Mouse (Mus musculus): ENCODE results near the gene P2ry6. TPM values are rescaled to one million over a fixed set of nuclear protein-coding genes. Genes with fewer than 3 reads are reported as not detected.

The P2ry6 gene
- 1 to 10 TPM; 3.9 to 5.6 TPM for total RNA-seq (2021)

DNA sequence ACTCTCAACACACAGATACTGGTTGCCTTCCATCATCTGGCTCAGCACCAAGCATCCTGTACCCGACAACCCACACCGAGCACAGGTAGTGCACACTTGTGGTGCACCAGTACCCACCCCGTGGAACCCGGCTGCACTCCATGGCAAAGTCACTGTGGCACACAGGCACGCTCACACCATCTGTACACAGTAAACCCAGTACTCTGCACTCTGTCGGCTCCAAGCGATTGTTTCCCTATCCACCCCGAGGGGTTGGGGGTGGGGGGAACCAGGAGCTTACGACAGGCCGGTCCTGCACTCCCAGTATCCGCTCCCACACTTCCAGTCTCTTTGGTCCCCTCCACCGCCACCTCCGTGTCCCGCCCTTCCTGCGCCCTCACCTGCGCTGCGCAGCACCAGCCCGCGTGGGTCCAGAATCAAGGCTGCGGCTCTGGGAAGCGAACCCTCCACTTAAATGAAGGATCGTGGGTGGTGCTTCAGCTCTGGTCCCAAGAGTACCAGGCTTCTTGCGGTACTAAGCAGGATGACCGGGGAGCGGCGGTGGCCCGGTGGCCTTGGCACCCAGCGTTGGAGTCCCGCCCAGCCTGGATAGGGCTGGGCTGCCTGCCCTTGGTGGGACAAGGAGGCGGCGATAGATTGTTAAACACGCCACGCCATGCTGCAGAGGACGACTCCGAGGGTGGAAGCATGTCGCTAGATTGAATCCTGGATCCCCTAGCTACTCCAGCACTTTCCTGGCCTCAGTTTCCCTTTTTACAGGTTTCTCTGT, at the start of gene P2ry6:
P2ry6 (minus strand) TSS at position 515 of the 769 bp plus-strand sequence.
- DNase-seq (ENCODE audit: extremely low spot score in 1 of 2, low spot score in 1 of 2), result no peak

DNA sequence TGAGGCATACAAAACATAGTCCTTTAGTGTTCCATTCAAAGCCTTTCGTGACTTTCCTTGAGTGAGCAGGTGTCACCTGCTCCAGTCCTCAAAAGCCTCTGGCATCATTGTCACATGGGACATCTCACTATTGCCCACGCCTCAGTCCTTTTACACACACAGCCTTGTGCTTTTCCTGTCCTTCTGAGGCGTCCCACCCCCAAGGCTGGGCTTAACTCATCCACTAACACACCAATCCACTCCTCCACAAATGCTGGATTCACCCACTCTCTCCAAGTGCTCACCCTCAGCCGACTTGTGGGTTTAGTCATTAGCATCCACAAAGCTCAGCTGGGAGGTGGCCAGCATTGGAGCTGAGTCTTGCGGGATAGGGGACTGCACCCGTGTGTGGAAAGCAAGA, 43.0 kb upstream of the P2ry6 start:
- DNase-seq (ENCODE audit: extremely low spot score in 1 of 2, low spot score in 1 of 2), result no peak

DNA sequence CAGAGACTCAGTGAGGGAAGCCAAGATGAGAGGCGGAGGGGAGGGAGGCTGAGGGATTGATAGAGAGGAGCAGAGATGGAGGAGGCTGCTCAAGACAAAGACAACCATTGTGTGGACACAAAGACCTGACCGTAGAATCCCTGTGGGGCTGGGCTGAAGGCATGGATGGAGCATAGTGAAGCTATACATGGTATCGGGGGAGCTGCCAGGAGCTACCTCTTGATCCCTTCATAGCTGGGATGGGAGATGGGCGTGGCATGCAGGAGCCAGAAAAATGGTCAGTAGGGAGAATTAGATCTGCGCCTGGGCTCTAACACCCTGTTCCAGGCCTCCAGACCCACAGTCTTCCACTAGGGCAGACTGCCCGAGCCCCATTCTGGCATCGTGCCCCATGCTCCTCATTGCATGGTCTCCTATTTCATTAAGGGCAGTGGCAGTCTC, 42.6 kb upstream of the P2ry6 start:
- peak in 1 of 2 experiments; percentile 29 for DNase-seq (ENCODE audit: extremely low spot score in 1 of 2, low spot score in 1 of 2)

DNA sequence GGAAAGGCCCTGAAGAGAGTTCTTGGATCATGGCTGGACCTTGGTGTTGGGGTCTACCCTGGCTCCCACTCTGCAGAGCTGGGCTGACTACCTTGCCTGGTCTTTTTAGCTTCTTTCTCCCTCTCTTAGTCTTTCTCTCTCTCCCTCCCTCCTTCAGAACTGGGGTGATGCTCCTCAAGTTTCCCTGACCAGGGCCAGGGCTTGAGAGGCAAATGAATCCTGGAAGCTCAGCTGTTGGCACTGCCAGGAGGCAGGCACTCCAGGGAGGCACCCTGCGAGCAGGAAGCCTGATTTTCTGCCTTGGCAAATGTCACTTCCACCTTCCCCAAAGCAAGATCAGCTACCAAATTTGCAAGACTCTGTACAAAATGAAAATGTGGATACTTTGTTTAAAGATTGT, 40.5 kb upstream of the P2ry6 start:
- no peak for DNase-seq (ENCODE audit: extremely low spot score in 1 of 2, low spot score in 1 of 2)

DNA sequence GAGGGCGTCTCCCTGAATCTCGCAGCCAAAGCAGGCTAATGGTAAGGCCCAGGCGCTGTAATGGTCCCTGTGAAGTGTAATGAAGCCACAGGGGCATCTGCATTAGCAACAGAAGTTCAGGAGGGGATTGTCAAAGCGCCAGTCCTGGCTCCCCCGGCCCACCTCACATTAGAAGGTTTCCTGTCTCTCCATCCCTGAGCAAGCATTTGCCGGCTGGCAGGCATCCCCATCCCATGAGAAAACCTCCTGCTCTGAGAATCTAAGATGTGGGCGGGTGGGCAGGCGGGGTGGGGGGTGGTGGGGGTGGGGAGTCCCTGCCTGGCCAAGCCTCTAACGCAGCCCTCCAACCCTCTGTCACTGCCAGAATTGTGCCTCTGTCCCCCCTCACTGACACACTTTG, 39.6 kb upstream of the P2ry6 start:
- no peak for DNase-seq (ENCODE audit: extremely low spot score in 1 of 2, low spot score in 1 of 2)

DNA sequence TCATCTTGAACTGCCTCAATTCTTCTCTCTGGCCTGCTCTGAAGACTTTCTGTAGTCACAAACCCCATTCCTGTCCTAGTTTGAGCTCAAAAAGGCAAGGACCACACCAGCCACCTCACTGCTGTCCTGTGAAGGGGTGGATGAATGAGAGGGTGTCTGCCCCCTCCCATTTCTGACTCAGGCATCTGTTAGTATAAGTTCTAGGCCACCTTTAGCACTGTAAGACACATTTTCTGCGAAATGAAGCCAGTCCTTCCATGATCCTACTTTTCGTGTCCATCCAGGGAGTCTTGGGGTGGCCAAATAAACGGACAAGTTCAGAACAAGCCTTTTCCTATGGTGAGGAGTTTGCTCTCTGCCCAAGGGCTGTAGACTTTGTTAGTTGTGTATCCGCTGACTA, 38.1 kb upstream of the P2ry6 start, which contains the start of gene P2ry2:
P2ry2 (minus strand) TSS at position 326 of the 400 bp plus-strand sequence.
- DNase-seq (ENCODE audit: extremely low spot score in 1 of 2, low spot score in 1 of 2), result no peak

DNA sequence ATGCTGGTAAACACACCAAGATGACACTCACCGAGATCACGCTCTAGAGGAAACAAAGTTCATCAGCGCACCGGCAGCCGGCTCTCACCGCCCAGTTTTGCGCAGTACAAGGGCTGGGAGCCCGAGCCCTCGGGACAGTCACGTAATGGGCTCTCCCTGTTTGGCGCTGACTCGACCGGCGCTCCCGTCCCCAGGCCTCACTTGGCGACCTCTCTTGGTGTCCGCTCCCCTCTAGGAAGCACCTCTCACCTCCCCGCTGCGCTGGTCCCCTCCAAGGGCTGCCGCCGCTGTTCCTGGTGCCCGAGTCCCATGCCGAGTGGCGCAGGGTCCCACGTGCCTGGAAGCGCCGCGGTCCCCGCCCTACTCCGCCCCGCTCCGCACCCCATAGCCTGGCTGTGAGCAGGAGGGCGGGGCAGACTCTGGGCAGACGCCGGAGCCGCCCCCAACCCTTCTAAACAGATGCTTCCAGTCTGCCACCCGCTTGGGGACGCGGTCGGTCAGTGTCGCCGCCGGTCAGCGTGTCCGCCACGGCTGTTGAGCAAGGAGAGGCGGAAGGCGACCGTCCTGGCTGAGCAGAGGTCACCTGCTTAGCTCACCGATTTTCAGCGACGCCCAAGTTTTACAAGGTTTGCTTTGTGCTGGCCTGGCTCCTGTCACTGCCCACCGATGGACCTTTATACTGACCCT, 37.4 kb upstream of the P2ry6 start:
- peak in 1 of 2 experiments; percentile 27 for DNase-seq (ENCODE audit: extremely low spot score in 1 of 2, low spot score in 1 of 2)

DNA sequence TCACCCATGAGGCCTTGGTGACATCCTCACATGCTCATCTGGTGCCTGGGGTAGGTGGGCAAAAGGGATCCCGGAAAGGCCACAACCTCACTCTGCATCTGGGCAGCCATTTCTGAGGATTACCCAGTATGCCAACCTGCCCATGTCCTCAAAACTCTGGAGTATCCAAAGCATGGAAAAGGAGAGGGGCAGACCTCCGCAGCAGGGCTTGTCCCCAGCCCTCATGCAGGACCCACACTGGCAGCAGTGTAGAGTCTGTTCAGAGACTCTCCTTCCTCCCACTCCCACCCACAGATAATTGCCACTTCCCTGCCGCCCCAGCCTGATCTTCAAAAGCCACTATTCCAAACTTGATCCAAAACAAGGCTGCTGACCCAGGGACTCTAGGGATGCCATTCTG, 36.3 kb upstream of the P2ry6 start:
- DNase-seq (ENCODE audit: extremely low spot score in 1 of 2, low spot score in 1 of 2), result no peak

DNA sequence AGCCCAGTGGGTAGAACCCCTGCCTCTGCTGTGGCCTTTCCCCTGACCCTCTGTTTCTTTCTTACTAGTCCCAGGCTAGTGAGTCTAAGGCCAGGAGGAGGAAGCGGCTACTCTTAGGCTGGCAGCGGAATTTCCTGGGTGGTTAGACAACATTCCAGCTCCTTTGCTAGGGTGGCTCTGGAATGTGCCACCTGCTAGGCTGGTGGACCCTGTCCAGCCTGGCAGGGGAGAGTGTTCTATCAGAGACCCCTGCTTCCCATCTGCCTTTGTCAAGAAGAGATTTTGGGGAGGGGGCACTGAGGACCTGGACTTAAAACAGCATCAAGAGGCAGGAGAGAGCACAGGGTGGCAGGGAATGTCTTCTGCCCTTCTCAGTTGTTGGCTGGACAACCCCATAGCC, 31.8 kb upstream of the P2ry6 start:
- no peak for DNase-seq (ENCODE audit: extremely low spot score in 1 of 2, low spot score in 1 of 2)

DNA sequence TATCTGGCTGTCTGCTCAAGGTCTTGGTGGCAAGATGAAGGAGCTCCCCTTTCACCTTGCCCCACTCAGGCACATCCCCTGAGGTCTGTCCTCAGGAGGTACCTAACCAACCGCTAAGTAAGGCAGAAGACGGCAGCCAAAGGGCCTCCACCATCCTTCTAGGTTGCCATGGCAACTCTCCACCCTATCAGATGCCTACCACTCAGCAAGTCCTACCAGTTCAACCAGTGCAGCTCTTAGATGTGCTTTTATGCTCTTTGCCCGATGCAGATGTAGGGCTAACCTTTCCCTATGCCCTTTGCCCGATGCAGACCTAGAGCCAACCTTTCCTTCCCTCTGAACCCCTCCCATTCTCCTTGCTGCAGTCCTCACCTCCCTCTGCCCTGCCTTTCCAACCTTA, 30.7 kb upstream of the P2ry6 start:
- DNase-seq (ENCODE audit: extremely low spot score in 1 of 2, low spot score in 1 of 2), result no peak

DNA sequence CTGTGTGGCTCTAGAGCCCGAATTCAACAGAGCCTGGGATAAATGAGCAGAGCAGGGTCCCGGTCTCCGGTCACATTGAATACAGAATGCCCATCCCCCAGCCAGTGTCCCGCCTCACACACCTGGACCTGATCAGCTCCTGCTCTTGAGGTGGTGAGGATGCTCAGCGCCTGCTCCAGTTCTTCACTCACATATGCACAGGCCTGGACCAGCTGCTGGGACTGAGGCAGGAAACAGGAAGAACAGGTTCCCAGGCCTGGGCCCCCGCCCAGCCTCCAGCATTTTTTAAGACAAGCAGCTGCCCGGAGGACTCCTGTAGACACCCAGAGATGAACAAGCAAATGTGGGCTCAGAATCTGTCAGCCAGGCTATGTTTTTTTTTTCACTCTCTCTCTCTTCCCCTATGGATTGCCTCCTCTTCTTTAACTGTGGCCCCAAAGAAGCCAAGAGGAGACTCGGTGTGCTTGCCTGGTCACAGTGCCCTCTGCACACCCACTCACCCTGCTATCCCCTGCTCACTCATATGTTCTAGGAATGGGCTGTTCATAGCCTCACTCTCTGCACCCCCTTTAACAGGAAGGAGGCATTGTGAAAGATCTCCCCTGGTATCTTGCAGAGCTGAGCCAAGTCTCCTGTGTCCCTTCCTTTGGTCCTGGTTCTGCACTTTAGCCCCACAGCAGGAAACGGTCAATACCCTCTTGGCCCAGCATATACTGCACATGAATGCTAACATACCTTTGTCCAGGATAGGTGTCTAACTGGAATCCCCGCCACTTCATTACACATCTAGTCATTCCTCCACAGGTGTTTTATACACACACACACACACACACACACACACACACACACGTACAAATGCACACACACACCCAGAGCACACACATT, 29.2 kb upstream of the P2ry6 start:
- no peak for DNase-seq (ENCODE audit: extremely low spot score in 1 of 2, low spot score in 1 of 2)

DNA sequence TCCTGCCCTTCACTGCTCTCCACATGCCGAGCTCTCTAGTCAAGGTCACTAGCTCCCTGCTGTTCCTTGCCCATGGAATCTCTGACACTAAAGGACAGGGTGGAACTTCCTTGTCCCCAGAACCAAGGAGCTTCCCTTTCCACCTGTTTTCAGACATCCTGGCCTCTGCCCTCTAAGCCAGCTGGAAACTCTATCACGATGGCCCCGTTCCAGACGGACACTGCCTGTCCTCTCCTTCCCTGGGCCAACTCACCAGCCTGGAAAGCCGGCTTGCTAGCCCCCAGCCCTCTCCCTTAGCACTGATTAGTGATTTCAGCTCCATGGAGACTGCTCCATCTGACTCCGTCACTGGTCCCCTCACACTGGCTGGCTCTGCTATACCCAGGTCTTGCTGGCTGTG, 27.8 kb upstream of the P2ry6 start:
- DNase-seq (ENCODE audit: extremely low spot score in 1 of 2, low spot score in 1 of 2), result no peak

DNA sequence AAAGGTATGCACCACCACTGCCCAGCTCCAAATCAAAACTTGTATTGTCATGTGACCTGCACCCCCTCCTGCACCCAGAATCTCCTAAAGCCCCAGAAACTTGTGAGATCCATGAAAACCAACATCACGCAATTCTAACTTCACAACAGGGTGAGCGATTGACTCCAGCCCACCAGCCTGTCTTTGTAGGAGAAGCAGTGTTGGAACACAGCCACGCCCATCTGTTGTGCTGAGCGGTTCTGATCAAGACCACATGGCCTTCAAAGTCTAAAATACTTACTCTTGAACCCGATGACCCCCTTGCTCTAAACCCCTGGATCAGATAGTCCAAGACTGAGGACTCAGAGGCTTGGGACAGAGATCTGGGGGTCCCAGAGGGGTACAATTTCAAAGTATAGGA, 25.2 kb upstream of the P2ry6 start:
- no peak for DNase-seq (ENCODE audit: extremely low spot score in 1 of 2, low spot score in 1 of 2)

DNA sequence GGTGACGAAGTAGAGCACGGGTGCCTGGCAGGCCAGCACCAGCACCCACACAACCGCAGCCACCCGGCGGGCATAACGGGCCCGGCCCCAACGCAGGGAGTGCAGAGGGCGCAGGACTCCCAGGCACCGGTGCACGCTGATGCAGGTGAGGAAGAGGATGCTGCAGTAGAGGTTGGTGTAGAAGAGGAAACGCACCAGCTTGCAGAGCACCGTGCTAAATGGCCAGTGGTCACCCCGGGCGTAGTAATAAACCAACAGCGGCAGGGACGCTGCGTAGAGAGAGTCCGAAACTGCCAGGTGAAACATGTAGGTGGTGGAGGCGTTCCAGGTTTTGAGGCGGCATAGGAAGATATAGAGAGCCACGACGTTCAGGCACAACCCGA, 24.1 kb upstream of the P2ry6 start:
- no peak for DNase-seq (ENCODE audit: extremely low spot score in 1 of 2, low spot score in 1 of 2)

DNA sequence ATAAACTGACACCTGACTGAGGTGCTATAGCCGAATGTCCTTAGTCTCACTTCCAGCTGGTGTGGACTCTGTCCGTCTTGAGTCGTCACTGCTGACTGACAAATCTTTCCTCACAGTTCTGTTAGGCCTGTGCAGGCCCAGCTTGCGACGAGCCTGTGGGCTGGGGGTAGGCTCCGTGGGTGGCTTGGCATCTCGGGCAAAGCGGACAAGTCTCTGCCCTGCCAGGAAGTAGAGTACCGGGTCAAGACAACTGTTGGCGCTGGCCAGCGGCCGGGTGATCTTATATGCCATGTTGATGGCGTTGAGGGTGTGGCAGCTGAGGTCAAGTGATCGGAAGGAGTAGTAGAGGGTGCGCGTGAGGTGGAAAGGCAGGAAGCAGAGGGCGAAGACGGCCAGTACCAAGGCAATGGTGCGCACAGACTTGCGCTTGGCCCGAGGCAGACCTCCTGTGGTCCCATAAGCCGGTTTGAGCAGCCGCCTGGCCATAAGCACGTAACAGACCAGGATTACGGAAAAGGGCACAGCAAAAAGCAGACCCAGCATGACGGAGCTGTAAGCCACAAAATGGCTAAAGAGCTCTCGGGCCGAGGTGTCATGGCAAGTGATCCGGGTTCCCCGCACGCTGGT, 23.6 kb upstream of the P2ry6 start:
- DNase-seq (ENCODE audit: extremely low spot score in 1 of 2, low spot score in 1 of 2), result no peak

DNA sequence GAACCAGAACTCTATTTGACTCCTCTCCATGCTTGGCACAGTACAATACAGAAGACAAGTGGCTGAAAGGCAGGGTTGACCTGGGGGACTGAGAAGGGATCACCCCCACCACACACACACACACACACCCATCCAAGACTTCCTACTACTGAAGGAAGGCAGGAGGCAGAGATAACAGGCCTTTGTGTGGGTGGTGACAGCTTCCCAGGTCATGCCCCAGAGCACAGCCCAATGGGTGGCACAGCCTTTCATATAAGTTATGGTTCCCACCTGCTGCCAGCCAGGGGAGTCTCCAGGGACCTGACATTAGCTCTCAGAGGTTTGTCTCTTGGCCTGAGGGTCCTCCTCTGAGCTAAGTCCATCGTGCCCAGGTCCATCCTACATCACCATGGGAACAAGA, 22.8 kb upstream of the P2ry6 start:
- no peak for DNase-seq (ENCODE audit: extremely low spot score in 1 of 2, low spot score in 1 of 2)

DNA sequence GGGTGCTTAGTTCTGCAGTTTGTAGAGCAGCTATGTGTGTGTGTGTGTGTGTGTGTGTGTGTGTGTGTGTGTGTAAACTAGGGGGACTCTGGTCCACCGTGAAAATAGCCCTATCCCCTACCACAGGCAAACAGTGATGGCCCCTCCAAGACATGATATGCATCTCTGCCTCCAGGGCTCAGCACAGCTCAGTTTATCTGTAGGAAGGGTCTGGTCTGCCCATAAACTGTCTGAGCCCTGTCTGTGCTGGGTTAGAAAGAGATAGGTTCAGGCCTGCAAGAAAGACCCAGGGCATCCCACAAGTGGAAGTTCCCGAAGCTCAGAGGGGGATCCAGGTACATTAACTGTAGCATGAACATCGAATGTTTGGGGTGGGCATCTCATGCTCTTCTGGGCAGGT, 21.5 kb upstream of the P2ry6 start:
- no peak for DNase-seq (ENCODE audit: extremely low spot score in 1 of 2, low spot score in 1 of 2)

DNA sequence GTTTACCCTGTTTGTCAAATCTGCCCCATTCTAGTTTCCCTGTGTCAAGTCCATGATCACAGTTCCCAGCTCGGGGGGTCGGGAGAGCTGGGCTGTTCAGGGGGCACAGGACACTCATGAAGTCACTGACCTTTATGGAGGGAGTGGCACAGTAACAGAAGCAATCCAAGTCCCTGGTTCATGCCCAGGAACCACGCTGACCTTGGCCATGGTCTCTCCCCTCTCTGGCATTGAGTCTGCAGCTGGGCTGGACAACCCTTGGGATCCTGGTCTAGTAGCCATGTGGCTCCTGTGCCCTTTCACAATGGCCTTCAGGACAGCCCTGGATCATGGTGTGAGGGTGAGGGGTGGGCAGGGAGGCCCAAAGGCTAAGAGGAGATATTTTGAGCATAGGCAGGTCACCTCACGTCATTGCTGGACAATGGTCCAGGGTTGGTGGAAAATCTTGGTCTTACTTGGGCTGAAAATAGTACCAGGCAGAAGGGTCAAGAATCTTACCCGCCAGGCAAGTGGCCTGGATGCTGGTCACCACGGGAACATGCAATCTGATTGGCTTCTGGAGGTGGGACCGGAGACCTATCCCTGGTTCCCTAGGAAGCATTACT, 20.9 kb upstream of the P2ry6 start:
- DNase-seq (ENCODE audit: extremely low spot score in 1 of 2, low spot score in 1 of 2), result no peak

DNA sequence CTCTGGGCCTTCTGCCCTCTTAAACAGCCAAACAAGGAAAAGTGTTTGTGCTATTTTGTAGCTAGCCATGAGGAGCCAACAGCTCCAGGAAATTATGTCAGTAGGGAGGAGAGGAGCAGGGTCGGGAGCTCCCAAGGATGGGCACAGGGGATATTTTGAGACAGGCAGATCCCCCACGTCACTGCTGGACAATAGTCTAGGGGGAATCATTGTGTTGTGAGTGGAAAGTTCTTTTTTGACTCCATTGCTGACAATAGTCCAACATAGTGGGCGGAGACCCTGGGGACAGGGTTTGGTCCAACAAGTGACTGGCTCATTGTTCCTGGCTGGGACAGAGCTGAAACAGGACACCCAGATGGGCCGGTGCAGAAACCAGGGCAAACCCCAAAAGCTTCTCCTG, 18.7 kb upstream of the P2ry6 start:
- DNase-seq (ENCODE audit: extremely low spot score in 1 of 2, low spot score in 1 of 2), result no peak

DNA sequence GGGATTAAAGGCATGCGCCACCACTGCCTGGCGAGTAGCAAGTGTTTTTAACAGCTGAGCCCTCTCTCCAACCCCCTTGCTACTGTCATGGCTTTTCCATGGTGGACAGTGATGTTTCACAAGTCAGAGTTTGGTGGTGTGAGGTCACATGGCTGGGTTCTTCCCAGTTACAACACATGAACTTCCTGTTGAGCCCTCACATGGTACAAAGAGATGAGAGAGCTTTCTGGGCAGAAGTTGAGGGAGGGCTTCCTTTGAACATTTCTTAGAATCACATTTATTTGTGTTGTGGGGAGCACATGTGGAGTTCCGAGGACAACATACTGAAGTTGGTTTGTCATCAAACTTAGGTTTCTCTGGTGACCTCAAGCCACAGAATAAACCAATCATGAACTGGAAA, 17.5 kb upstream of the P2ry6 start:
- DNase-seq (ENCODE audit: extremely low spot score in 1 of 2, low spot score in 1 of 2), result no peak
